Mouse (Mus musculus) kidney, adult 18-20 months (tissue): ENCODE data around the gene Olfr291.

Experiments used
- DNase-seq: peaks from one replicate; pipeline ENCODE4 v3.0.0; 2021

Olfr291 gene

GRCm38 (mm10) chr7:84853253-84853652 lies at the start of gene Olfr291:
TSS of gene Olfr291 (plus strand) at chr7:84853553.
- no peak for DNase-seq

DNA sequence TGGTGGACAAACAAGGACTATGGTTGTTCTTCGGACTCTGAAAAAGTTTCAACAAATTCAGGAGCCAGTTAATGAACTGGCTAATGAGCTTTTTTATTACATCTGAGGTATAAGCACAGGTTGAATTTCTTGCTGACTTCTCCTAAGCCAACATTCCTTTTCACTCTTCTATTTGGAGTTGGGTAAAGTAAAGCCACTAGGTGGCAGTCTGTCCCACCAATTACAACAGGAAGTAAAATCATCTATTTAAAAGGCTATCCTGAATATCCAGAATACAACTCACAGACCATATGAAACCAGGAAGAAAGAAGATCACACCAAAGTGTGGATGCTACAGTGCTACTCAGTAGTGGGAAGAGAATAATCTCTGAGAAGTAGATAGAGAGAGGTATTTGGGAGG lies 48.1 kb upstream of the Olfr291 start:
- no peak for DNase-seq

DNA sequence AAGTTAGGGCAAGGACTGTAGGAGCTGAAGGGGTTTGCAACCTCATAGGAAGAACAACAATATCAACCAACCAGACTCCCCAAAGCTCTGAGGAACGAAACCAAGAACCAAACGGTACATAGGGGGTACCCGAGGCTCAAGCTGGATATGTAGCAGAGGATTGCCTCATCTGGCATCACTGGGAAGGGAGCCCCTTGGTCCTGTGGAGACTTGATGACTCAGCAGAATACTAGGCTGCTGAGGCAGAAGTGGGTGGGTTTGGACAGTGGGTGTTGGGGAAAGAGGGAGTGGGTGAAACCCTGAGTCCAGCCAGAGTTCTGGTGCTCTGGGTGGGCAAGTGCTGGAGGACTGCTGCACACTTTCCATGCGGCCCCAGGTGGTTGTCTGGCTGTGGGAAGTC lies 47.2 kb upstream of the Olfr291 start:
- DNase-seq = no peak

DNA sequence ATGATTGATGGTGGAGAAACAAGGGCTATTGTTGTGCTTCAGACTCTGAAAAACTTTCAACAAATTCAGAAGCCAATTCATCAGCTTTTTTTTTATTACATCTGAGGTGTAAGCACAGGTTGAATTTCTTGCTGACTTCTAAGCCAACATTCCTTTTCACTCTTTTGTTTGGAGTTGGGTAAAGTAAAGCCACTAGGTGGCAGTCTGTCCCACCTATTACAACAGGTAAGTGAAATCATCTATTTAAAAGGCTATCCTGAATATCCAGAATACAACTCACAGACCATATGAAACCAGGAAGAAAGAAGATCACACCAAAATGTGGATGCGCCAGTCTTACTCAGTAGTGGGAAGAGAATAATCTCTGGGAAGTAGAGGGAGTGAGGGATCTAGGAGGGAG lies 31.2 kb downstream of the Olfr291 start:
- no peak for DNase-seq
